Mouse (Mus musculus) cerebellum, adult 2 months (tissue): ENCODE data around the gene Wfdc6a. TPM values are rescaled to one million over a fixed set of nuclear protein-coding genes. Genes with fewer than 3 reads are reported as not detected.

Source experiments
- DNase-seq, 2 experiments: peaks; one replicate each; pipeline ENCODE4 v3.0.0; 2021
- H3K27ac ChIP-seq: fragments of 200-500 bp; 2 replicates; pipeline ENCODE4 v1.5.1; 2012; ENCODE audit warnings: low read length, control low read depth, inconsistent platforms; ENCODE audit not compliant: insufficient read depth
- H3K27me3 ChIP-seq: fragments of 200-500 bp; 2 replicates; pipeline ENCODE4 v1.6.1; 2012; ENCODE audit warnings: inconsistent platforms, mild to moderate bottlenecking, low read length, moderate library complexity; ENCODE audit not compliant: control insufficient read depth, insufficient read depth
- H3K4me1 ChIP-seq: fragments of 200-500 bp; 2 replicates; pipeline ENCODE4 v1.6.1; 2011; ENCODE audit warnings: low read length; ENCODE audit not compliant: control insufficient read depth, insufficient read depth
- H3K4me3 ChIP-seq: fragments of 200-500 bp; replicated peaks from 2 replicates; pipeline ENCODE3; 2011; ENCODE audit warnings: mild to moderate bottlenecking, low read depth, low read length, control low read depth; ENCODE audit not compliant: insufficient read depth
- CTCF ChIP-seq: fragments of 200-500 bp; IDR thresholded peaks from 2 replicates; pipeline ENCODE4 v1.5.1; 2011; ENCODE audit warnings: low read depth, mild to moderate bottlenecking, control low read depth, low read length, moderate library complexity, borderline replicate concordance; ENCODE audit not compliant: insufficient read depth
- POLR2A ChIP-seq: fragments of 200-500 bp; IDR thresholded peaks from 2 replicates; pipeline ENCODE4 v1.6.1; 2011; ENCODE audit warnings: low read length, control low read depth, borderline replicate concordance; ENCODE audit not compliant: insufficient read depth
- WGBS: fragments of 180-500 bp; shearing (Covaris S2); methylation state at CpG from one replicate; pipeline ENCODE4 v1.1.7; 2018; 5-methylcytosine and 5-hydroxymethylcytosine counted together
- polyA plus RNA-seq: library from polyadenylated mRNA; depleted of rRNA; stranded (reverse); fragments of >200 nt; gene quantifications from 2 replicates; pipeline ENCODE4 v1.2.3, GENCODE M21; 2012

The Wfdc6a gene
- polyA plus RNA-seq, 1 experiment, result not detected

- peaks cover 4% of the 10 kb centered on the region; the same call in 1 of the 2 replicates for H3K27me3 ChIP-seq
- WGBS, result 83% methylated on average over 8 of the region's 8 CpGs
- no peak overlapping the region for H3K27ac ChIP-seq
- DNase-seq, result no peak
- H3K4me1 ChIP-seq, result no peaks in the 10 kb centered on the region; the same call in 1 of the 2 replicates
- no peak overlapping the region for H3K4me3 ChIP-seq
- TF ChIP-seq POLR2A (no peak), CTCF (no peak)
Measured at GRCm38 (mm10) chr2:164560106-164560505, 25.1 kb downstream of the Wfdc6a start.

DNA sequence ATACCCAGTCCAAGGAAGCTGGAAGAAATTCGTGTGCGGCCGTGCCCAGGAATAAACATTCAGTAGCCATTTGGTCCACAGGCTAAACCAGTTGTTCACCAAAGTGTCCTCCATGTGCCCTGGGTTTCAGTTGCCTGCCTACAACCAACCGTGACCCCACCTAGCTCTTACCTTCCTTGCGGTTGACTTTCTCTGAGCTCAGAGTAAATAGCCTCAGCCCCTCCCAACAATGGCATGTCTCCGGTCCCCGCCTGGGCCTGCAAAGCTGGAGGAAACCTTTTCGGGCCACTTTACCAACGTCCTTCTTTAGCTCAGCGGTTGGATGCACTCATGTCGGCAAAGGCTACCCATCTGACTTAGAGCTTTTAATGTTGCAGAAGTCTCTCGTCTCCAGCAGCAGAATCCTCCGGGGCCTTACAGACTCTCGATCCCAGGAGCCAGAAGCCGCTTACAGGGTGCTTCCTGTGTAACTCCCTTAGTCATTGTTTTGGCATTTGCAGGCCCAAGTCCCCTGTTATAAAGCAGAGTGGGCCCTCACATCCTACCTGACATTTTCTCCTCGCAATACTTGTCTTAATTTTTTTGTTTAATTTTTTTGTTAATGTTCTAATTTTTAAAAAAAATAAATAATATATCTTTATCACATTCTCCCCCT is 26.1 kb downstream of the Wfdc6a start:
- Histone ChIP-seq H3K4me1 (no peaks in the 10 kb centered on the region; the same call in 1 of the 2 replicates), H3K27me3 (peaks cover 4% of the 10 kb centered on the region; the same call in 1 of the 2 replicates), H3K27ac (no peak overlapping the region), H3K4me3 (no peak overlapping the region)
- no peak for TF ChIP-seq POLR2A
- no peak for TF ChIP-seq CTCF
- no peak for DNase-seq
- 64% methylated on average over 16 of the region's 16 CpGs for WGBS

GRCm38 (mm10) chr2:164558426-164558825 is 26.8 kb downstream of the Wfdc6a start:
- Histone ChIP-seq H3K4me3 (no peak overlapping the region), H3K4me1 (no peaks in the 10 kb centered on the region; the same call in 1 of the 2 replicates), H3K27me3 (peaks cover 3% of the 10 kb centered on the region; the same call in 1 of the 2 replicates), H3K27ac (no peak overlapping the region)
- no peak for TF ChIP-seq POLR2A
- no peak for TF ChIP-seq CTCF
- no peak for DNase-seq
- 79% methylated on average over 8 of the region's 8 CpGs for WGBS

DNA sequence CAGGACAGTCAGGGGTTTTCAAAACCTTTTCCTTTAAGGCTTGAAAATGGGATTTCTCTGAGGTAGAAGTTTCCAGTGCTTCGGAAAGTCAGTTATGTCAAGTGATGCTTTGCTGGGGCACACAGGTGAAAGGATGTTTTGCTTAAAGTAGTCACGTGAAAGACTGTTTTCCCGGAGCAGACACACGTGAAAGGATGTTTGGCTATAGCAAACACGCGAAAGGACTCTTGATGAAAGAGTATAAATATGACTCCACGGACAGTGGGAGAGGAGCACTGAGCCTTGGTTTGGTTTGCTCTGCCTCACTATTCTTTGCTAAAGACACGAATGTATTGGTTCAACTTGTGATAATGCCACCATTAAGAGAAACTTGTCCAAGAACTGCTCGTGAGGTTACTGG is 33.7 kb downstream of the Wfdc6a start:
- Histone ChIP-seq H3K4me3 (no peak overlapping the region), H3K27me3 (no peaks in the 10 kb centered on the region), H3K27ac (no peak overlapping the region), H3K4me1 (no peaks in the 10 kb centered on the region)
- TF ChIP-seq CTCF, result no peak
- TF ChIP-seq POLR2A, result no peak
- 86% methylated on average over 9 of the region's 9 CpGs for WGBS
- no peak for DNase-seq

- TF ChIP-seq CTCF (no peak), POLR2A (no peak)
- H3K4me3 ChIP-seq, result no peak overlapping the region
- H3K27me3 ChIP-seq, result no peaks in the 10 kb centered on the region
- H3K4me1 ChIP-seq, result no peaks in the 10 kb centered on the region
- 86% methylated on average over 2 of the region's 2 CpGs for WGBS
- no peak overlapping the region for H3K27ac ChIP-seq
- DNase-seq, result no peak
Measured at GRCm38 (mm10) chr2:164550895-164551269, 34.4 kb downstream of the Wfdc6a start.

GRCm38 (mm10) chr2:164549963-164550894 is 35.0 kb downstream of the Wfdc6a start:
- no peak for DNase-seq
- no peaks in the 10 kb centered on the region for H3K27me3 ChIP-seq
- TF ChIP-seq POLR2A (no peak), CTCF (no peak)
- H3K4me3 ChIP-seq, result no peak overlapping the region
- H3K27ac ChIP-seq, result no peak overlapping the region
- no peaks in the 10 kb centered on the region for H3K4me1 ChIP-seq
- WGBS, result 14% methylated on average over 10 of the region's 10 CpGs

DNA sequence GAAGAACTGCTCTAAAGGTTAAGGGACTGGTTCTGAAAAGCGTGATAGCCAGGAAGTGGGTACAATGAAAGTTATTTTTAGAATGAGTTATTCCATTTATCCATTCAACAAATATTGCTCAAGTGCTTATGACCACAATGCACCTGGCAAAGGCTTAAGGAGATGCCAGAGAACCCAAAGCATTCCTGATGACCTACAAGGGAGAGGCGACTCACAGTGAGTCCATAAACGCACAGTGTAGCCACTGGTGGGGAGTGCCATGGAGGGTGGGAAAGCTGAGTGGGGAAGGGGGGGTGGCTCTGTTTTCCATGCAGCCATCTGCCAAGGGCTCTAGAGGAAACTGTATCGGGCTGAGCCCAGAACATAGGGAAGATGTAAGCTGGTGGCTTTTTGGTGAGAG is 35.9 kb downstream of the Wfdc6a start:
- Histone ChIP-seq H3K27me3 (no peaks in the 10 kb centered on the region), H3K4me3 (no peak overlapping the region), H3K27ac (no peak overlapping the region), H3K4me1 (no peaks in the 10 kb centered on the region)
- no peak for DNase-seq
- no peak for TF ChIP-seq CTCF
- no peak for TF ChIP-seq POLR2A
- 41% methylated on average over 4 of the region's 4 CpGs for WGBS

GRCm38 (mm10) chr2:164544454-164545097 is 40.7 kb downstream of the Wfdc6a start:
- Histone ChIP-seq H3K4me1 (no peaks in the 10 kb centered on the region), H3K27ac (no peak overlapping the region), H3K27me3 (no peaks in the 10 kb centered on the region), H3K4me3 (no peak overlapping the region)
- WGBS, result 56% methylated on average over 5 of the region's 5 CpGs
- DNase-seq, result no peak
- TF ChIP-seq CTCF, result no peak
